Mouse (Mus musculus) gastrocnemius, adult 2 months (tissue): ENCODE measurements around the gene Rasal1. TPM values are rescaled to one million over a fixed set of nuclear protein-coding genes. Genes with fewer than 3 reads are reported as not detected.

Experiments used
- DNase-seq: peaks from one replicate; pipeline ENCODE4 v3.0.0; 2022
- H3K27ac ChIP-seq: fragments of 200-600 bp; 2 replicates; pipeline ENCODE4 v1.8.1; 2022; ENCODE audit warnings: mild to moderate bottlenecking
- H3K4me3 ChIP-seq: fragments of 200-600 bp; 2 replicates; pipeline ENCODE4 v1.8.1; 2022; ENCODE audit warnings: mild to moderate bottlenecking, moderate library complexity
- CTCF ChIP-seq: fragments of 200-600 bp; IDR thresholded peaks from 2 replicates; pipeline ENCODE4 v1.8.1; 2022; ENCODE audit warnings: antibody characterized with exemption, mild to moderate bottlenecking, moderate library complexity
- intact Hi-C: fragments of 180-260 bp; cut with DNase I; formaldehyde crosslinking; loops from one replicate; pipeline ENCODE4 v1.15.1; 2025
- total RNA-seq, 2 experiments: library from RNA; stranded (reverse); gene quantifications; 2 replicates each; pipeline ENCODE4 v1.2.3; 2021

The Rasal1 gene
- total RNA-seq, 2 experiments from 2014 or later: not detected

DNA sequence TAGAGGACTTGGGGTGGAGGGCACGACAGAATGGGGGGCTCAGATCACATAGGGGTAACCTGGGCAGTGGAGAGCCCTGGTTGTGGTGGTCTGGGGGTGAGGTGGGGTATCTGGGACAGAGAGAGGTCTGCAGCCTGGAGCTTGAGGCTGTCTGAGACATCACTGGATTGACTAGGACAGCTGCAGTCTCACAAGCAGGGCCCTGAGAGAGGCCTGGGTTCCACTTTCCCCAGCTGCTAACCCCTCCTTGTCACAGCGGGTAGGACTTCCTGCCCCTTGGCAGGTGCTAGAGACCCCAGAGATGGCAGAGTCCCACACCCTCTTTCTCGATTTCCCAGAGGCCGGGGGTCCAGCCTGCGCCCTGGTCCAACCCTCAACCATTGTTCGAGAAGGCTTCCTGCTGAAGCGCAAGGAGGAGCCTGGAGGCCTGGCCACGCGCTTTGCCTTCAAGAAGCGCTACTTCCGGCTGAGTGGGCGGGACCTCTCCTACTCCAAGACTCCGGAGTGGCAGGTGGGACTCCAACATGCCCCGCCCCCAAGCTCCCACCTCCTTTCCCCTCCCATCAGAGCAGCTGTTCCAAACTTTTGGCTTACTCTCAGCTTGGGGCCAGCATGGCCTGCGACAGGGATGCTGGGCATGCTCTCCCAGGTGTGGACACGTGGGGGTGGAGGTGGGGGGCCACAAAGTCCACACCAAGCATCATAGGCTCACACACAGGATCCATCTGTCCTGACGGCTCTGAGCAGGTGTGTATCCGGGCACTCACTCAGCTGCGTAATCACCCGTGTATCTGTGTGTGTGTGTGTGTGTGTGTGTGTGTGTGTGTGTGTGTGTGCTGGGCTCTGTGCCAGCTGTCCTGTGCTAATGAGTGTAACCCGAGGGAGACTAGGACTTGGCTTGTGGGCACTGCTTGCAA lies 25.9 kb downstream of the Rasal1 start:
- no peak for TF ChIP-seq CTCF

GRCm38 (mm10) chr5:120677516-120677915 lies 28.9 kb downstream of the Rasal1 start:
- no peak overlapping the region for H3K27ac ChIP-seq
- DNase-seq: no peak
- intact Hi-C loops: loop anchor here (5.0 kb wide), 1 partner anchor 70 kb away; the partner anchor contains the start of gene Oas2
- H3K4me3 ChIP-seq: no peak overlapping the region
- no peak for TF ChIP-seq CTCF

More for the DNA sequence above, 25.9 kb downstream of the Rasal1 start:
- Histone ChIP-seq H3K4me3 (no peak overlapping the region), H3K27ac (no peak overlapping the region)
- DNase-seq: no peak
- intact Hi-C loops: loop anchor here (5.0 kb wide), 1 partner anchor 73 kb away; the partner anchor contains the start of gene Oas2

DNA sequence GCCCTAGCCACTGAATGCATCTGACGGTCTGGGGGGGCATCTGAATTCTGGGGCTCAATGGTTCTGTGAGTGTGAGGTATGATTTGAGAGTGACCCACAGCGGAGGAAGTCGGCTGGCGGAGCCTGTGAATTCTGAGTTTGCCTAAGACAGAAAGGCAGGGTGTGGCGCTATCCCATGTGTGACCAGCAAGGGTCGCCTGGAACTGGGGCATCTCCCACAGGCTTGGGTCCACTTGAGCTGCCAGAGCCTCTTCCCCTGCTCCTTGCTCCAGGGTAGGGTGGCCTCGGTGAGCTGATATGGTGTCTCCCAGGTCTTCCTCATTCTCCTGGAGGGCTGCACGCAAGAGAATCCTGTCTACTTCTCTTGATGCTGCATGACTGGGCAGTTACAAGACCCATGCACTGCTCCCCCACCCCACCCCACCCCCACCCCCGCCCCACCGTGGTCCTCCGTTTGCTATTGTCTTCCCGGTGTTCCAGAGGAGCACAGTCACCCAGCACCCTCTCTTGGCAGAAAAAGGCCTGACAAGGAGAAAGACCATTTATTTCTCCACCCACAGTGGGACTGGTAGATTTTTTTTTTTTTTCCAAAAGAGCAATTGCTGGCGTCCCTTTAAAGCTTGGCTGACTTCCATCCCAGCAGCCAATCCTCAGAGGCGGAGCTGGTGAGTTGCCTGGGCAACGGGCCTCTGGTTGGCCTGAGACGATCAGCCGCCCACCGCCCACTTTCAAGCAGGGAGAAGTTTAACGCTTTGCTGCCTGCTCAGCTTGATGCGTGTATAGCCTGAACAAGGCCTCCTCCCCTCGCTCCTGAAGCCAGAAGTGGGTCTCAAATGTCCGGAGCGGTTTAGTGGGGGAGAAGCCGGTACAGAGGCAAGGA lies 31.3 kb downstream of the Rasal1 start:
- peak; percentile 52 for TF ChIP-seq CTCF
- H3K27ac ChIP-seq: no peak overlapping the region
- intact Hi-C loops: loop anchor here (5.0 kb wide), 1 partner anchor 67 kb away; the partner anchor contains the start of gene Oas2
- DNase-seq: peak; percentile 77
- peak overlapping the region; percentile 40 for H3K4me3 ChIP-seq

- Histone ChIP-seq H3K4me3 (no peak overlapping the region), H3K27ac (no peak overlapping the region)
- intact Hi-C loops: no loop called here
- no peak for TF ChIP-seq CTCF
- no peak for DNase-seq
These were observed 32.3 kb downstream of the Rasal1 start for GRCm38 (mm10) chr5:120680918-120681317.

GRCm38 (mm10) chr5:120682982-120683771 lies 34.6 kb downstream of the Rasal1 start:
- no peak for DNase-seq
- Histone ChIP-seq H3K4me3 (no peak overlapping the region), H3K27ac (no peak overlapping the region)
- TF ChIP-seq CTCF: no peak
- intact Hi-C loops: no loop called here

DNA sequence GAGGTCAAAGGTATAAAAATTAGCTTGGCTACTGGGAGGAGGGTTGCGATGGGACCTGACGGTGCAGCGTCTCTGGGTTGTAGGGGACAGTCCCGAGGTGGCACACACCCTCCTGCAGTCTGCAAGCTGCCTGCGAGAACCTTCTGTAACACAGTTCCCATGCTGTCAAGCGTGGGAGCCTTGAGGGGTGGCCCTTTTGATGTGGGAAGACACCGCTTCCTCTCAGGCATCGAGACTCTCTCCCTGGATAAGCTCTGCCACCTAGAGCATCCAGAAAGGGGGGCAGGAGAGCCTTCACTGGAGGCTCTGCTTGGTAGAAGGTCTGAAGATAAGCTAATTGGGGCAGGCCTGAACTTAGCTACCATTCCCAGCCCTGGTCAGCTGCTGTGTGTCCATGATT lies 37.1 kb downstream of the Rasal1 start:
- Histone ChIP-seq H3K4me3 (no peak overlapping the region), H3K27ac (no peak overlapping the region)
- intact Hi-C loops: no loop called here
- no peak for DNase-seq
- TF ChIP-seq CTCF: no peak

DNA sequence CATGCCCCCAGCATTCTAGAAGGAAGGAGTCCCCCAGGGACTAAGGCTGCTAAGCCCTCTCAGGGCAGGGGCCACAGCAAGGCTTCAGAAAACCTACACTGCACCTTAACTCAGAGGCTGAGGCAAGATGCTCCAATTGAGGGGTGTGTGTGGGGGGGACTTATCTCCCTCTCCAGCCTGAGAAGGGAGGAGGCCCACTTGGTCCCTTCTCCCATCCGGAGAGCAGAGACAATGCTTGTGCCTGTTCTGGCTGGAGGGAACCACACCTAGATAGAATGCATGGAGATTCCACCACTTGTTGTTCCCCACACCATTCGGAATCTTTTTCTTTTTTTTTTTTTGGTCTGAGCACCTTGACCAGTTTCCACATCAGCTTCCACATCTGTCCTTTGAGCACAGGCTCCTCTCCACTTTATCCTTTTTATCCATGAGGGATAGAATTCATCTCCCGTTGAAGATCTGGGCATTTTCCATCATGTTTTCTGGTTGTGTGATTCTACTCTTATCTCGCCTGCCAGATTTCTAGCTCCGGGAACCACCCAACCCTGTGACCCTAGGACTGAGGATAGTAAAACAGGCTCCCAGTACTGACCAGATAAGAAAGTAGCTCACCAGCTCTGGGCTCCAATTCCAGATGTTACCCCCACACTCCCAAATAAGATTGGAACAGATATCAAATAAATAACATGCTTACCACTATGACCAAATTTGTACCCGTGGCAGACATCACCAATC lies 38.3 kb downstream of the Rasal1 start:
- TF ChIP-seq CTCF: no peak
- H3K4me3 ChIP-seq: no peak overlapping the region
- no peak overlapping the region for H3K27ac ChIP-seq
- intact Hi-C loops: no loop called here
- DNase-seq: no peak

- no peak overlapping the region for H3K27ac ChIP-seq
- intact Hi-C loops: no loop called here
- TF ChIP-seq CTCF: no peak
- DNase-seq: no peak
- no peak overlapping the region for H3K4me3 ChIP-seq
These were observed 38.9 kb downstream of the Rasal1 start for GRCm38 (mm10) chr5:120687484-120687851.

- intact Hi-C loops: no loop called here
- no peak for TF ChIP-seq CTCF
- Histone ChIP-seq H3K4me3 (no peak overlapping the region), H3K27ac (no peak overlapping the region)
- no peak for DNase-seq
These were observed 39.3 kb downstream of the Rasal1 start for GRCm38 (mm10) chr5:120687897-120688296.

DNA sequence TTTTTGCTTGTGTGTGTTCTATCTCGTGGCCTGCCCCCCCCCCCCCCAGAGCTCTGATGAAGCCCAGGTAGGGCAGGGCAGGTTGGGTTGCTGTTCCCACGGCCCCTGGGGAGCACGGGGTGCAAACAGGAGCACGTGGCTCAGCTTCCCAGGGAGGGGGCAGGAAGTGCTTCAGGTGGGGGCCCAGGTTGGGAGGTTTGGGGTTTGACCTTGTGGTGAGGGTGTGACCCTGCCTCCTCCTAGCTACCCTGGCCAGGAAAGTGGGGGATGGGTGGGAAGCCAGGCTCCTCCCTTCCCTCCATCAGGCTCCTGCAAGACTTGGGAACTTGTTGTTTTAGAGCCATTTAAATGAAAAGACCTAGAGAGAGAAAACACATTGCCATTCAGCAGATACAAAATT lies 39.8 kb downstream of the Rasal1 start:
- H3K27ac ChIP-seq: no peak overlapping the region
- DNase-seq: no peak
- intact Hi-C loops: no loop called here
- no peak for TF ChIP-seq CTCF
- H3K4me3 ChIP-seq: no peak overlapping the region

DNA sequence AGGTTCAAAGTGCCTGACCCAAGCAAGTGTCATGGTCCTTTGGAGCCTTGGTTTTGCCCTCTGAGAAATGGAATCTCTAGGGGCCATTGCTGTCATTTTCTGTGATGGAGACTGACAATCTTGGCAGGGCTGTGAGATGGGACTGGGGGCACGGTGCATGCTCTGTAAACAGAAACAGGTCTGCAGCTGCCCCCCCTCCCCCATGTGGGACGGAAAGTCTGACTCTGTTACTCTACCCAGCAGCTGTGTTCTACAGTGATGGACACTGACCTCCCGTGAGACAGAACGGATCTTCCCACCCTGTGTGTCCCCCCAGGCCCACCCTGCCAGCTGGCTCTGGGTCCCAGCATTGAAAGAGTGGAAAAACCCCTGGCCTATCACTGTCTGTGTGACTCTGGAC lies 41.8 kb downstream of the Rasal1 start:
- no peak overlapping the region for H3K4me3 ChIP-seq
- TF ChIP-seq CTCF: no peak
- DNase-seq: no peak
- no peak overlapping the region for H3K27ac ChIP-seq
- intact Hi-C loops: no loop called here

DNA sequence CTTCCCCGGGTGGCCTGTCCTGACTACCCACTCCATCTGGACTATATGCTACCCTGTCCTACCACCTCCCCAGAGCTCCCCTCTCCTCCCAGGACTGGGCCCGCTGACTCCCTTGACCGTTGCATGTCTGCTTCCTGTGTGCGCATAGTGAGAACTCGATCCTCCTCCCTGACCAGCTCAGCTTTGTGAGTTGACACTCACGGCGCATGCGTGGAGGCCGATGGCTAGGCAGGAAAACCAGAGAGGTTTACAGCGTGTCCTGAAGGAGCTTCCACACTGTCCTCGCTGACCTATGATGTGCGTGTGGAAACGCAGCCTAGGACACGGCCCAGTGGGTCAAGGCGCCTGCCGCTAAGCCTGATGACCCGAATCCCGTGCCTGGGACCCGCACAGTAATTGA lies 43.4 kb downstream of the Rasal1 start:
- no peak overlapping the region for H3K27ac ChIP-seq
- no peak overlapping the region for H3K4me3 ChIP-seq
- no peak for TF ChIP-seq CTCF
- no peak for DNase-seq
- intact Hi-C loops: no loop called here
